Mouse (Mus musculus) WW6 (cell line): Measurements from ENCODE around the gene Sh3bp1.

Experiments used
- DNase-seq: peaks from one replicate; pipeline ENCODE4 v3.0.0-alpha.2; 2013; ENCODE audit warnings: low read depth, low spot score

Sh3bp1 gene

GRCm38 (mm10) chr15:78915660-78916017, 16.1 kb downstream of the Sh3bp1 start:
- no peak for DNase-seq

DNA sequence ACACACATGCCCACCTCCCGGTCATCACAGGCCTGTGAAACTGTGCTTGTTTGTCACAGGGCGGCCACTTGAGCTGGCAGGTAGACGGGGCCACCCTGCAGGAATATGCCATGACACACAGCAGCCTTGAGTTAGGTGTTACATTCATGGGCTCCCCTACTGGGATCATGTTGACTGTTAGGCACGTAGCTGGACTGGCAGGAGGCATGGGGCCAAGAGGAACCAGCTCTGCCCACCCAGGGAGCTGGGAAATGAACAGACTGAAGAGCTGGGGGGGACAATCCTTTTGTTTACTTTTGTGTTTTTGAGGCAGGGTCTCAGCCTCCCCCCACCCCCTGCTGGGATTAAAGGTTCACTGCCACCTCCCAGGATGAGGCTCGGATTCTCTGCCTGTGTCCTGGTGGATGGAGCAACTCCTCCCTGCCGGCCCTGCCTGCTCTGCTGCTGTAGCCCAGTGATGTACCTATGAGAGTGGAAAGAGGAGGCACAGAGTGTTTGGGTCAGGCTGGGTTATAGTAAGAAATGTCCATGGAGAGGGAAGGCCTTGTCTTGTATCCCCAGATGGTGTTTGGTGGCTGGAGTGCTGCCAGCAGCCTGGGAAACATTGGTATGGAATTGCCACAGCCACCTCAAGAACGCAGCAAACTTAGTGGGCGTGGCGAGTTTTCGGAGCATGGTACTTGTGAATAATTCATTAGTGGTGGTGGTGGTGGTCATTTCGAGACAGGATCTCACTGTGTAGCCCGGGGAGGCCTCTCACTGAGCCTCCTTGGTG, 16.7 kb downstream of the Sh3bp1 start:
- no peak for DNase-seq

DNA sequence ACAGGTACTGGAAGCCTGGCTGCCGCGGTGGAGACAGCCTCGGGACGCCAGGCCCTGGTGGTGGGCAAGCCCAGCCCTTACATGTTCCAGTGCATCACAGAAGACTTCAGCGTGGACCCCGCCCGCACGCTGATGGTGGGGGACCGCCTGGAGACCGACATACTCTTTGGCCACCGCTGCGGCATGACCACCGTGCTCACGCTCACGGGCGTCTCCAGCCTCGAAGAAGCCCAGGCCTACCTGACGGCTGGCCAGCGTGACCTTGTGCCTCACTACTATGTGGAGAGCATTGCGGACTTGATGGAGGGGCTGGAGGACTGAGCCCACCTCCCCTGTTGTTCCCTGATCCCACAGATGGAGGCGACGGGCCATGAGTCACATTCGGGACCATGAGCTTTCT, 18.6 kb downstream of the Sh3bp1 start:
- DNase-seq: no peak

DNA sequence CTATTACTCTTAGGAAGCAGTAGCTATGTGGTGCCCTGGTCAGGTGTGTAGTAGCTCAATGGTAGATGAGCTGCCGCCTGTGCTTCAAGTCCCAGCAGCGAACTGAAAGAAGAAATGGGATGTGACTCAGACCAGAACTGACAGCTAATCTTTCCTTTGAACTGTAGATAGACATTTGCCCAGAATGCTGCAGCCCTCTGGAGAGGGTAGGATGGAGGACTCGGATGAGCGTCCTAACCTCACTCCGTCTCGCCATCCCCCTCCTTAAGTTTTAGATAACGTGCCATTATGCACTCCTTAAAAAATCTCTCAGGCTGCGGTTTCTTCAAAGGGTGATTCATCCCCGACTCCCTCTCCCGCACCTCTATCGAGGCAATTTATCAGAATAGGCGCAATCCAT, 20.3 kb downstream of the Sh3bp1 start:
- DNase-seq: no peak

- DNase-seq: no peak
These were observed 23.1 kb downstream of the Sh3bp1 start for GRCm38 (mm10) chr15:78922700-78923099.

DNA sequence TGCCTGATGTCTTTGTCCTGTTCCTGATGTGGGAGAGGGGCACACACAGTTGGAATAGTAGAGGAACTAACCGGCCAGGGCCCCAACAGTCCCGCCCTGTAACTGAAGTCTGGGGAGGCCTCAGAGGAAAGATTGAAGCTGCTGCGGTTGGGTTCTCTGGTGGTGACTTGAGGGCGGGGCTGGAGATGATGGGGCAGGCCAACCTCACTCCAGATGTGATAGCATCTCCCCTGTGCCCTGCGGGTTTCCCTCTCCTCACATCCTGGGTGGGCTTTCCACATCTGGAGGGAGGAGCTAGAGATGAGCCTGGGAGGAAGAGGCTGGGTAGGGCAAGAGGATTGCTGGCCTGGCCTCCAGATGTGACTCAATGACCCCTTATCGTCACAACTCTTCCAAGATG, 24.0 kb downstream of the Sh3bp1 start:
- DNase-seq: no peak

DNA sequence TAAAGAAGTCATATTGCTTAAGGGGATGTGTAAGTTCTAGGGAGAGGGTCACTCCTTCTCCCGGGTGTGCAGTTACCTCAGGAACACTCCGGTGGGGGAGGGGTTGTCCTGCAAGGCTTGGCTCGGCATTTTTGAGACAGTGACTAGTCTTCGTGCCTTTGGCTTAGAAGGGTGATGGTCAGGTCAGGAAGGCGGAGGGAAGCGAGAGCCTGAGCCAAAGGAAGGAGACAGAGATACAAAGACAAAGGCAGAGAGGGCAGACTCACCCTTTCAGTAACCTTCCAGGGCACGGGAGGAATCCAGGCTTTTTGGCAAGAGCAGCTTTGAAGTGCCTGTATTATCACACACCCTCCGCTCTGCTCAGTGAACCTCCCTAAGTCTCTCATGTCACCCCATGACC, 25.6 kb downstream of the Sh3bp1 start:
- no peak for DNase-seq

GRCm38 (mm10) chr15:78926021-78926919, 26.7 kb downstream of the Sh3bp1 start, which contains the start of gene Lgals1:
Gene Lgals1 (plus strand): TSS chr15:78926725.
- DNase-seq: no peak

- DNase-seq: no peak
These were observed 27.6 kb downstream of the Sh3bp1 start for GRCm38 (mm10) chr15:78927021-78927787.

DNA sequence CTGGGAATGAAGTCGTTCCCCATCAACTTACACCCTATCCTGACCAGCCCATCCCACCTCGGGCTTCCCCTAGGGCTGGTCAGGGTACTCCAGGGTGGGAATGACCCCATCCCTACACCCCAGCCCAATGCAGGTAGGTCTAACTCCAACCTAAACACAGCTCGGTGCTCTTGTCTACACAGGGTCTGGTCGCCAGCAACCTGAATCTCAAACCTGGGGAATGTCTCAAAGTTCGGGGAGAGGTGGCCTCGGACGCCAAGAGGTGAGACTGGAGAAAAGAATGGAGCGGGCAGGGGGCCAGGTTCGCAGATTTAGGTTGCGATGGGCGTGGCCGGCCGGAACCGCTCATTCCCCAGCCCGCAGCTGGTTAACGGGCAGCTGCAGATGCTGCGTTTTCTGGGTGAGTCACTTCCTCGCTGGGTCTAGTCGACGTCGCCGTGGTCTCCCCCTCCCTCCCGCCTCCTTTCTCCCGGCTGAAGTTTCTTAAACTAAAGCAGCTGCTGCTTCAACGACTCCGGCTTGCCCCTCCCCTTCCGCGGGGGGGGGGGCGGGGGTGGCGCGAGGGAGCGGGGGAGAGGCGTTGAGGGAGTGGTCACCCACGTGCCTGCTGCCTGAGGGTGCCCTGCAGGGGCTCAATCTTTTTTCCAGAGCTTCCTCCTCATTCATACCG, 28.4 kb downstream of the Sh3bp1 start:
- no peak for DNase-seq

DNA sequence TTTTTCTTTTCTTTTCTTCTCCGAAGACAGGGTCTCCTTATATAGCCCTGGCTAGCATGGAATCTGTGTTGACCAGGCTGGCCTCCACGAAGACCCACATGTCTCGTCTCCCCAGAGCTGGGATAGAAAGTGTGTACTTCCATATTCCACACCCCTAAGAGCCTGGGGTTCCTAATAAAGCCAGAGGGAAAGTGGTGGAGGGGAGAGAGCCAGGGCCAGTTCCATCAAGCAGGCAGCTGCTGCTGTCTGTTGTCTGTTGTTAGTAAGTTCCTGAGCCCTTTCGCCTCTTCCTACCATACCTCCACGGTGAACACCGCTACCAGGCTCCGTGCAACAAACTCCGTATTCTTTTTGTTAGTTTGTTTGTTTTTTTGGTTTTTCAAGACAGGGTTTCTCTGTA, 29.0 kb downstream of the Sh3bp1 start:
- no peak for DNase-seq

GRCm38 (mm10) chr15:78930192-78930706, 30.7 kb downstream of the Sh3bp1 start:
- no peak for DNase-seq

- no peak for DNase-seq
These were observed 31.3 kb downstream of the Sh3bp1 start for GRCm38 (mm10) chr15:78930801-78931426.

- DNase-seq: no peak
These were observed 32.0 kb downstream of the Sh3bp1 start for GRCm38 (mm10) chr15:78931577-78931976.

GRCm38 (mm10) chr15:78934784-78935320, 35.3 kb downstream of the Sh3bp1 start, which contains the start of gene Nol12:
Gene Nol12 (plus strand): TSS chr15:78934933.
- DNase-seq: peak; percentile 75

GRCm38 (mm10) chr15:78936403-78936802, 36.8 kb downstream of the Sh3bp1 start:
- DNase-seq: no peak

GRCm38 (mm10) chr15:78937311-78937710, 37.7 kb downstream of the Sh3bp1 start:
- no peak for DNase-seq

GRCm38 (mm10) chr15:78937963-78938362, 38.4 kb downstream of the Sh3bp1 start:
- DNase-seq: no peak

- no peak for DNase-seq
These were observed 40.8 kb downstream of the Sh3bp1 start for GRCm38 (mm10) chr15:78940325-78940724.

GRCm38 (mm10) chr15:78942663-78943062, 43.1 kb downstream of the Sh3bp1 start:
- DNase-seq: no peak
